In genomic region chr4:151860441-151861331, GRCm38 (mm10) we compare ENCODE assay signal across 8 mouse cellular contexts. TPM values are rescaled to one million over a fixed set of nuclear protein-coding genes. Genes with fewer than 3 reads are reported as not detected.
DNase-seq lines count a peak whose midpoint lies in the region; ATAC-seq and TF ChIP-seq lines count a peak whose summit lies in the region.

No protein-coding gene starts in this region.

- no peaks in the 10 kb centered on the region for H3K27me3 ChIP-seq in forebrain, embryonic 14.5 days (replicated peaks; ENCODE audit: control insufficient read depth, insufficient read depth, low read length)
- H3K27me3 ChIP-seq in hindbrain, embryonic 11.5 days (ENCODE audit: control insufficient read depth, insufficient read depth, low read length): no peaks in the 10 kb centered on the region
- no peaks in the 10 kb centered on the region for H3K27me3 ChIP-seq in limb, embryonic 11.5 days (ENCODE audit: control insufficient read depth, insufficient read depth, low read length)
- no peaks in the 10 kb centered on the region for H3K27me3 ChIP-seq in midbrain, embryonic 14.5 days (ENCODE audit: control insufficient read depth, insufficient read depth, low read length)
- H3K27me3 ChIP-seq in stomach, embryonic 16.5 days (ENCODE audit: control insufficient read depth, insufficient read depth, low read length): no peaks in the 10 kb centered on the region

- H3K4me2 ChIP-seq in forebrain, embryonic 14.5 days (ENCODE audit: low read length): peak overlapping the region; percentile 89
- H3K4me2 ChIP-seq in hindbrain, embryonic 11.5 days (replicated peaks; ENCODE audit: low read depth, low read length): peak overlapping the region; percentile 88
- H3K4me2 ChIP-seq in limb, embryonic 11.5 days (ENCODE audit: low read depth, severe bottlenecking): peak overlapping the region; percentile 92
- H3K4me2 ChIP-seq in midbrain, embryonic 14.5 days (ENCODE audit: low read length): peak overlapping the region; percentile 95
- peak overlapping the region; percentile 96 for H3K4me2 ChIP-seq in stomach, embryonic 16.5 days (ENCODE audit: low read depth, low read length)

- TF ChIP-seq POLR2A in brain, embryonic 14.5 days (IDR thresholded peaks at IDR 0.05; ENCODE audit: borderline replicate concordance, extremely low read depth, insufficient read depth, insufficient read length, poor library complexity, severe bottlenecking): no peak

- ATAC-seq in forebrain, embryonic 14.5 days: no peak
- ATAC-seq in hindbrain, embryonic 11.5 days (ENCODE audit: low FRiP score): no peak
- ATAC-seq in limb, embryonic 11.5 days (ENCODE audit: insufficient number of reproducible peaks, low FRiP score, low TSS enrichment, low read depth): no peak
- ATAC-seq in midbrain, embryonic 14.5 days (ENCODE audit: low FRiP score, low TSS enrichment): no peak
- no peak for ATAC-seq in stomach, embryonic 16.5 days (ENCODE audit: insufficient read depth, low FRiP score)

- peak overlapping the region; percentile 76 for H3K9ac ChIP-seq in forebrain, embryonic 14.5 days (ENCODE audit: low read length)
- peak overlapping the region; percentile 80 for H3K9ac ChIP-seq in hindbrain, embryonic 11.5 days (ENCODE audit: low read depth, low read length)
- H3K9ac ChIP-seq in limb, embryonic 11.5 days (ENCODE audit: low read length): peak overlapping the region; percentile 80
- peak overlapping the region; percentile 79 for H3K9ac ChIP-seq in midbrain, embryonic 14.5 days (replicated peaks; ENCODE audit: low read length)
- peak overlapping the region; percentile 87 for H3K9ac ChIP-seq in stomach, embryonic 16.5 days (ENCODE audit: low read length)

- peak overlapping the region; percentile 80; the same call in 1 of the 2 replicates for H3K27ac ChIP-seq in forebrain, embryonic 14.5 days (ENCODE audit: low read depth, low read length)
- H3K27ac ChIP-seq in hindbrain, embryonic 11.5 days (ENCODE audit: low read depth, low read length): peak overlapping the region; percentile 75
- peak overlapping the region; percentile 42; the same call in 1 of the 2 replicates for H3K27ac ChIP-seq in limb, embryonic 11.5 days (replicated peaks; ENCODE audit: low read depth, low read length)
- peak overlapping the region; percentile 85 for H3K27ac ChIP-seq in midbrain, embryonic 14.5 days (replicated peaks; ENCODE audit: low read depth, low read length)
- H3K27ac ChIP-seq in stomach, embryonic 16.5 days (ENCODE audit: low read length): peak overlapping the region; percentile 59

- peak overlapping the region; percentile 74 for H3K4me3 ChIP-seq in forebrain, embryonic 14.5 days (ENCODE audit: low read depth, low read length)
- H3K4me3 ChIP-seq in hindbrain, embryonic 11.5 days (ENCODE audit: low read depth, low read length): peak overlapping the region; percentile 73
- H3K4me3 ChIP-seq in limb, embryonic 11.5 days (ENCODE audit: low read depth, low read length): peak overlapping the region; percentile 73
- H3K4me3 ChIP-seq in midbrain, embryonic 14.5 days (replicated peaks; ENCODE audit: low read depth, low read length): peak overlapping the region; percentile 73
- peak overlapping the region; percentile 77 for H3K4me3 ChIP-seq in stomach, embryonic 16.5 days (replicated peaks; ENCODE audit: low read length)

- DNase-seq in frontal cortex, postnatal 10 days (ENCODE audit: low spot score in 2 of 2): peak; percentile 38 to 57
- no peak for DNase-seq in frontal cortex, adult 2 months (ENCODE audit: extremely low spot score in 1 of 2, low spot score in 1 of 2)
- peak; percentile 23 for DNase-seq in brain, embryonic 14.5 days (ENCODE audit: low read depth)
- DNase-seq in forebrain, embryonic 14.5 days (ENCODE audit: low spot score): peak; percentile 25
- peak; percentile 62 for DNase-seq in hindbrain, embryonic 11.5 days (ENCODE audit: low spot score)
- DNase-seq in limb, embryonic 11.5 days (ENCODE audit: low spot score): peak; percentile 52
- peak; percentile 65 for DNase-seq in midbrain, embryonic 14.5 days

- no peaks in the 10 kb centered on the region for H3K9me3 ChIP-seq in forebrain, embryonic 14.5 days (replicated peaks; ENCODE audit: control insufficient read depth, low read length)
- no peaks in the 10 kb centered on the region for H3K9me3 ChIP-seq in hindbrain, embryonic 11.5 days (ENCODE audit: control insufficient read depth, low read length)
- H3K9me3 ChIP-seq in limb, embryonic 11.5 days (ENCODE audit: control insufficient read depth, low read length): no peaks in the 10 kb centered on the region
- H3K9me3 ChIP-seq in midbrain, embryonic 14.5 days (ENCODE audit: control insufficient read depth, low read length): no peaks in the 10 kb centered on the region
- no peaks in the 10 kb centered on the region for H3K9me3 ChIP-seq in stomach, embryonic 16.5 days (replicated peaks; ENCODE audit: control insufficient read depth, low read length)

- 3% methylated on average over 38 of the region's 63 CpGs for WGBS in forebrain, embryonic 14.5 days
- 3% methylated on average over 35 of the region's 63 CpGs for WGBS in hindbrain, embryonic 11.5 days
- 3% methylated on average over 35 of the region's 63 CpGs for WGBS in limb, embryonic 11.5 days
- WGBS in midbrain, embryonic 14.5 days: 3% methylated on average over 28 of the region's 63 CpGs
- 2% methylated on average over 44 of the region's 63 CpGs for WGBS in stomach, embryonic 16.5 days

- peaks cover 7% of the 10 kb centered on the region; the same call in 1 of the 2 replicates for H3K4me1 ChIP-seq in forebrain, embryonic 14.5 days (ENCODE audit: control insufficient read depth, insufficient read depth, low read length)
- H3K4me1 ChIP-seq in hindbrain, embryonic 11.5 days (replicated peaks; ENCODE audit: control insufficient read depth, insufficient read depth, low read length): peaks cover 4% of the 10 kb centered on the region; the same call in 1 of the 2 replicates
- H3K4me1 ChIP-seq in limb, embryonic 11.5 days (ENCODE audit: control insufficient read depth, insufficient read depth, low read length): peaks cover 6% of the 10 kb centered on the region; the same call in 1 of the 2 replicates
- H3K4me1 ChIP-seq in midbrain, embryonic 14.5 days (ENCODE audit: control insufficient read depth, insufficient read depth, low read length): peaks cover 15% of the 10 kb centered on the region; the same call in 1 of the 2 replicates
- peaks cover 11% of the 10 kb centered on the region; the same call in 1 of the 2 replicates for H3K4me1 ChIP-seq in stomach, embryonic 16.5 days (ENCODE audit: control insufficient read depth, insufficient read depth, low read length)

- 0 out of 2 replicates have a peak, but pooled peaks have one; percentile 2 for TF ChIP-seq CTCF in brain, embryonic 14.5 days (IDR thresholded peaks at IDR 0.05; ENCODE audit: borderline replicate concordance, extremely low read depth, insufficient read depth, insufficient read length)

- no peaks in the 10 kb centered on the region for H3K36me3 ChIP-seq in forebrain, embryonic 14.5 days (ENCODE audit: control insufficient read depth, insufficient read depth, low read length)
- H3K36me3 ChIP-seq in hindbrain, embryonic 11.5 days (ENCODE audit: control insufficient read depth, insufficient read depth, low read length): no peaks in the 10 kb centered on the region
- H3K36me3 ChIP-seq in limb, embryonic 11.5 days (ENCODE audit: control insufficient read depth, insufficient read depth, low read length): no peaks in the 10 kb centered on the region
- peaks cover 11% of the 10 kb centered on the region; the same call in 1 of the 2 replicates for H3K36me3 ChIP-seq in midbrain, embryonic 14.5 days (ENCODE audit: control insufficient read depth, insufficient read depth, low read length)
- no peaks in the 10 kb centered on the region for H3K36me3 ChIP-seq in stomach, embryonic 16.5 days (ENCODE audit: control insufficient read depth, insufficient read depth, low read length)

RNA-seq across cellular contexts. Expression of gene Camta1, which starts 1.0 kb away (rescaled TPM):
- polyA plus RNA-seq in frontal cortex, adult 2 months (2012; rRNA removed): 124 and 125 TPM in 2 replicates
- 64.3 and 92.9 TPM in 2 replicates for polyA plus RNA-seq in brain, embryonic 14.5 days (2012; rRNA removed)
- polyA plus RNA-seq in forebrain, embryonic 14.5 days (2014; fragmentation: Nextera tagmentation; extraction: Ambion mirVana): 123 and 125 TPM in 2 replicates
- 117 and 130 TPM in 2 replicates for polyA plus RNA-seq in hindbrain, embryonic 11.5 days (2014; fragmentation: Nextera tagmentation; extraction: Ambion mirVana)
- 106 and 109 TPM in 2 replicates for polyA plus RNA-seq in limb, embryonic 11.5 days (2014; fragmentation: Nextera tagmentation; extraction: Ambion mirVana)
- 157 and 164 TPM in 2 replicates for polyA plus RNA-seq in midbrain, embryonic 14.5 days (2014; fragmentation: Nextera tagmentation; extraction: Ambion mirVana)
- polyA plus RNA-seq in stomach, embryonic 16.5 days (2015; fragmentation: Nextera tagmentation; extraction: Ambion mirVana): 63.6 and 81.8 TPM in 2 replicates

Comparison
In these comparisons a context has a peak if more than half of its experiments do, and no peak if none do; other contexts are left out.
1. DNase-seq: peak in frontal cortex, postnatal 10 days (2 of 2), brain, embryonic 14.5 days (single experiment), forebrain, embryonic 14.5 days (single experiment), hindbrain, embryonic 11.5 days (single experiment), limb, embryonic 11.5 days (single experiment) and midbrain, embryonic 14.5 days (single experiment); none in frontal cortex, adult 2 months (0 of 2).
2. Peak in every context shown above with its lines, with median percentiles within 50 percentile points of each other: H3K27ac ChIP-seq, H3K4me2 ChIP-seq, H3K4me3 ChIP-seq and H3K9ac ChIP-seq.